Mouse (Mus musculus) heart, adult 8-10 months (tissue): ENCODE measurements at regions not wholly inside any gene's neighbourhood (a gene's known extent, or its start where the extent isn't known, plus 50 kb on each side); places are given as distances from the start of the nearest gene placed in this dataset.
A peak's percentile ranks its signal among the peaks of the same experiment; 100 is the strongest.

Source experiments
- DNase-seq: peaks from one replicate; pipeline ENCODE4 v3.0.0; 2022; ENCODE audit warnings: low spot score

DNA sequence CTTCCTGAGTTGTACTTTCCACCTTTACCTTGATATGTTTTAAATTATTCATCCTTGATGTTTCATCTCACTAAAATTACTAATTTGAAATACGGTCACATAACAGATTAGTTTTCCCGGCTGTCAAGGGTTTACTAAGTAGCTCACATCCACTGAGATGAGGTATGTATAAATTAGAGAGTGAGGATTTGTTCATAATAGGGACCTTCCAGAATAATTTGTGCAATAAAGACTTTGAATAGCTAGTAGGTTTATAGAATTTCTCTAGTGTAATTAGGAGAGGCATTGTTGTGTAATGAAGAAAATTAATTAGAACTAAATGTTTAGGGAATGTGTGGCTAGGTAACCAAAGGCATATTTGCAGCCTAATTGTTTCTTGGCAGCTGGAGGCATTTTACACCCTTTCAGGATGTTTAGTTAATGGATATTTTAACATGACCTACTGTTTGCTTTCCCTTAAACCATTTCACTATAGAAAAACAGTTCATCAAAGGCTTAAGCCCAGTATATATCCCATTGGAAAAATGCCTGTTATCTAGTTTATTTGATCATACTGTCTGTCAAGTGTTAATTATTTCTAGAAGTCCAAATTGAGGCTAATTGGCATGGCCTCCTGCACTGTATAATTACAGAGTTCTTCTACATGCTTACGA, 70.8 kb downstream of the Mat2b start:
- DNase-seq = no peak

DNA sequence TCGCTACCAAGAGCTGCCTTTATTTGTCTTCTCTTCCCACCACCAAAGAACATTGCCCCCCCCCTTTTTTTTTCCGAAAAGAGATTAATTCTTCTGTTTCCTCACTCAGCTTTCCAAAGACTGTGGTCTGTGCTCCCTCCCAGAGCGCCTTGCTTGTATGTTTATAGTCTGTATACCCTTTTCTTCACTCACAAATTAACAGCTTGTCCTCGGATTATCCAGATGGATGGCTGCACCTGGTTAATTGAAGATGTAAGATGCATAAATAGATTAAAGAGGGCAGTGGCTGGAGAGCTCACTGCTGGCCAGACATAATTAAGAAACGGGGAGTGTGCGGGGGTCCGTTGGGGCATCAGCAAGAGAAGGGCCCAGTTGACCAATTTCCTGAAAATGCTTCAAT, 75.0 kb downstream of the Mat2b start:
- DNase-seq = no peak

DNA sequence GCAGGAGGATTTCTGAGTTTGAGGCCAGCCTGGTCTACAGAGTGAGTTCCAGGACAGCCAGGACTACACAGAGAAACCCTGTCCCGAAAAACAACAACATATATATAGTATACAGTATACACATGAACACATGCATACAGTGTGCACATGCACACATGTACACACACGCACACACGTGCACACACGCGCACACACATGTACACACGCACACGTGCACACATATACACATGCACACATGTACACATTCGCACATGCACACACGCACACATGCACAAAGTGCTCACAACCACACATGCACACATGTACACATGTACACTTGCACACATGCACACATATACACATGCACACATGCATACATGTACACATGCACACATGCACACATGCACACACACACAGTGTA, 92.0 kb downstream of the Mat2b start:
- no peak for DNase-seq

DNA sequence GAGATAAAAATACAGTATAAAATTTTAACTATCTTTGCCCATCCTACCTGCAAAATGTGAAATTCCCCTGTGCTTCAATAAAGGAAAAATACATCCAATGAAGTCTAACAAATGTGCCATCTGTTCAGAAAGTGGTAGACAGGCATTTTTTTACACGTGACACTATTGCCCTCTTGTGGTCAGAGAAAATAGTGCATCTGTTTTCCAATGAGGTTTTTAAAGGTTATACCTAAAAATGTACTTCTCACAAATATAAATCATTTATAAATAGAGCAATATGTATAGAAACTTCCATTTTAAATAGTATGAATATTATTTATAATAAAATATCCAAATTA, 93.5 kb downstream of the Mat2b start:
- peak; percentile 33 for DNase-seq

DNA sequence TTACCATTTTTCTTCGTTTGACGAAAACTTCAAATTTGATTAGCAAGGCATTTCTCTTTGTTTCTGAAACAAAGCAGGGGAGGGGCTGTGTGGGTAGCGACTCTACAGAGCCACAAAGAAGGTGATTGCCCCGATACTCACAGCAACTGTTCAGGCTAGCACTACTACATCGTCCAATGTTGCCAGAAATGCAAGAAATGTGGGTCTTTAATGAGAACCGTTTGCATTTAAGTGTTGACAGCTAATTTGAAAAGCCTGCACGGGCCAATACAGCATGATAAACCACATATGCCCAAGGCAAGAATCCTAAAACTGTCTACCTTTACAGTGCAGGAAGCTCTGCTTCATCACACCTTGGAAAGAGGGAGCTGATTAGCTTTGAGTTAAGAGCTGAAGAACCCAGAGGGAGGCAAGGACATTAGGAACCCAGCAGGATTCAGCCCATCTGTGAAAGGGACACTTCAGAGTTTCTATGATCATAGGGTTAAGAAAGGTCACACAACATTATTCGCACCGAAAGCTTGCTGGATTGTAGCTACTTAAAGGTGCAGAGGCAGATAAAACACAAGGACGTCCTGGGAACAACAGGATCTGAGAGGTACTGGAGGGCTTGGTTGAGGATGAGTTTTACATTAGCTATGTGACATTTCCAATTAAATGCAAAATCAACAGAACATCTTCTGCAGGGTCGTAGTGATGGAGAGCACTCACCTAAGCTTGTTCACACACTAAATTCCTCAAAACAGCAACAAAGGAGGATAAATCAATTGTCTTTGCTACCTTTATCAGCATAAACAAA, 94.0 kb downstream of the Mat2b start:
- DNase-seq = no peak

DNA sequence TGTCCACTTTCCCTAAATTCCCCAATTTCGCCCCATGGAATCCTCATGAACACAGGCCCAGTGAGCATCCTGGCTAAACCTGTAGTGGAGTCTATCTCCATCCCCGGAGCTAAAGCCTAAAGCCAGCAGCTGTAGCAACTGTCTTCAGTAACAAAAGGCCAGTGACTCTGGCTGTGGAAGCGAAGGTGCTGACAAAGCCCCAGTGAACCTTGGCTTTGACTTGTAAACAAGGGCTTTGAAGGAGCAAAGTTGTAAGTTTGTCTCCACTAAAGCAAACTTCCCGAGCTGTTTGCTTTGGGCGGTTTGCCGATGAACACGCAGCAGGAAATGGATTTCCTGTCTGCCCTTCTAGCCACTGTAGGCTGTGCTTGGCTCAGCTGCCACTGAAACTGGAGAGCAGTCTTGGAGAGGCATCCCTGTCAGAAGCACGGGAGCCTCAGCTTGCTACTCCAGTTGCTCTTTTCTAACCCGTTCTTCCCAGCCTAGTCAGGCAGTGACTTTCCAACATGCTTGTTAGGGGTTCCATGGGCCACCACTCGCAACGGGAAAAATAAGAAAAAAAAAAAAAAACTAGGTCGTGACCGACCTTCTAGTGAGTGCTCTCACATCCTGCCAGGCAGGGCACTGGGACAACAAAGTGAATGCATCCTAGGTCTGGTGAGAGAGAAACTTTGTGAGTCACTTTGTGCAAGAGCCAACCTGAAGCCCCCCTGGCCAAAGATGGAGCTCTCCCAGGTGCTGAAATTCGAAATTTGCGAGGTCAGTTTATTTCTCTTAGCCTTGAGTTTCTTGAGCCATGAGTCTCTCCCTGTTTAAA, 94.8 kb downstream of the Mat2b start:
- no peak for DNase-seq

DNA sequence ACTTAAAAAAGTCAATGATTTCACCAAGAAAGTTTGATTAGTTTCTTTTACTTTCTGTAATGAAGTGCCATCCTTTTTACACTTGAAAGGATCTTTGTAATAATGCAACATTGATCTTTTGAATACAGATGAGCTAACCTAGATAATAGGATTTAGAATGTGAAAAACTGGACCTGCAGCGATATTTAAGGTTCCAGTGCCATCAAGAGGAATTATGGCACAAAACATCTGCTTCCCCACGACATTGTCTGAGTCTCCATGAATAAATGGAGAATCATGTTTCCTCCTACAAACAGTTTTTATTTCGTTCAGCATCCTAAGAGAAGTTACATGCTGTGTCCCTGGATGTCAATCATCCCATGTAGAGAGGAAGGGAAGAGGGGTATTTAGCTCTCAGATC, 98.7 kb downstream of the Mat2b start:
- DNase-seq = no peak

DNA sequence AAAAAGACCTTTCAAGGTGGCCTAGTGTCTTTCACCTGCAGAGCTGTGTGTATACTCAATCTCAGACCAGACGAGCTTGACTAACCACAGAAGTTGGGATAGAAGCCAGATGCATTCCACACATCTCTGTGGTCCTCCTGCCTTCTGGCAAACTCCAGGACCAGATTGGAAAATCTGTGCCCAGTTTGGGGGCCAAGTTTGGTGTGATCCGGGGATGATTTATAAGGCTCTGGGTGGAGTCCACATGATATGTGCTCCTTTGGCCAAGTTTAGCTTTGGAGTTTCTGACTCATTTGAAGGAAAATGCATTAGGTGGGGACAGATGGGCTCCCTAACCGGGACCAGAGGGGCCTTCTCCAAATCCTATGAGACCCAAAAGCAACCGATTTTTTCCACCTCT, 102.9 kb downstream of the Mat2b start:
- no peak for DNase-seq

DNA sequence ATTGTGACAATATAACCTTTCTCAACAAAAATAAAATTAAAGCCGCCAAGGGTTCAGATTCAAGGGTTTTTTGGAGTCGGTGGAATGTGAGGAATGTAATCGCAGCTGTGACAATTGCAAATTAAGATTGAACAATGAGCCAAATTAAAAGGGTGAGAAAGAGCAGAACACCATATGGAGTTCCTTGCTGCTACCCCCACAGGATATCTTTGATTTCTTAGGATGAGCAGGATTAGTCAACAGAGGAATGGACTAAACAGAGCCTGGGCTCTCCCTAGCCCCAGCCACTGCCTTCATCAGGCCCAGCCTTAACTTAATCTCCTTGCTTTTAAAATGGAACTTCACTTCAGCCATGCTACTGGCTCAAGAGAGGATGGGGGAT, 121.3 kb downstream of the Mat2b start:
- no peak for DNase-seq

DNA sequence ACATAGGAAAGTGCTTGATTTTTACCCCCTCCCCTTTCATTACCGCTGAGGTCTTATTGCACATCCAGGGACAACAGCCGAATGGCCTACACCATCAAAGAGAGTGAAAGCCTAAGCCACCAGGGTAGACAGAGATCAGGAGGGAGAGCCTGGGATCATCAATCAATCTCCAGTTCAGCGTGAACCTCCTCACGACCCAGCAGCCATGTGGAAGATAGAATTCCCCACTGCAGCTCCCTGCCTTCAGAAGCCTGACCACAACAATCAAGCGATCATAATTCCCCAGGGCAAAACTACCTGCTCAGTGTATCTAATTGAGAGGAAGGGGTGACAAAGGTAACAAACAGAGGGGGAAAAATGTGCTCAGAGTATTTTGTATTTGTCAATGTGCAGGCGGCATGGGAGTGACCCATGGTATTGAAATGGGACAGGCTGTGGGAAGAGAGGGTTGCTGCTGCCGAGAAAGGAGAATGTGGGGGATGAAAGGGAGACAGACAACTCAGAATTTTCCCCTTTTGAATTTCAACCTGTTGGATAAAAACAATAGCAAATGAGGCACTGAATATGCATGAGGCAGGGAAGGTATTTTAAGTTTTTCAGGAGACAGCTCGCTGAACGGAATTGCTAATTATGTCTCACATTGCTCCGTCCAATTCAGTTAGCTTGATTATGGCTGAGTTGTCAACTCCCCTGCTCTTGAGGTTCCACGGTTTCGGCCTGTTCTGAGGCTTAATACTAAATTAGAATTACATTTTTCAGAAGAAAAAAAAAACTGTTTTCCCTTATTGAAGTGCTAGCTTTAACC, 121.8 kb downstream of the Mat2b start:
- no peak for DNase-seq

DNA sequence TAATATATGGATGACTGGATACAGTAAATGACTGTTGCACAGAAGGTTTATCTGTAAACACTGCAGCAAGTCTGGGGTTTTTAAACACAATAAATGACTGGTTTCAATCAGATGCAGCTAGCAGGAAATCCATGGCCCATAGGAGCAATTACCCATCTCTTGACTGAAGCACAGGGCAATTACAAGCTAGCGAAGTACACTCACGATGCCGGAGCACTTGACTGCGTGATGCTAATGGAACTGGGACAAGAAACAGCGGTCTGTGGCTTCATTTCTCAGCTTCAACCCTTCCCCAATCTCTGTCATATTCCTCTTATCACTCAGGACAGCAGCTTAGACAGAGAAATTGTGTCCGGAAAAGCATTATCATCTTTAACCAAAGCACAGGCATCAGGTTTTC, 132.1 kb downstream of the Mat2b start:
- no peak for DNase-seq

DNA sequence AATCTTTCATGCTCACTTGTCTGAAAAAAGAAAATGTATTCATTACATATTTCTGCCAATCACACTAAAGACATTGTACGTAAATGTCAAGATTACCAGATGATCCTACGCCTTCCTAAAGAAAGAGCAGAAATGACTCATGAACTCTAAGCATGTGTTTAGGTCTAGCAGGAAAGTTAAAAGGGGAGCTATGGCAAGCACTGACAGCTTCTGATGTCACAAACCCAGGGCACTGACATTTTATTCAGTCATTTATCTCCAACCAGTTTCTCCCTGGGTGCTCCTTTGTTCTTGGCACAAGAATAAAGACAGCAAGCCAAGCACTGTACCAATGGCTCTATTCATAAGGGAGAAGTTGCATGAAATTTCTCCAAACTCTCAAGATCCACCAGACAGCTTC, 133.0 kb downstream of the Mat2b start:
- no peak for DNase-seq

DNA sequence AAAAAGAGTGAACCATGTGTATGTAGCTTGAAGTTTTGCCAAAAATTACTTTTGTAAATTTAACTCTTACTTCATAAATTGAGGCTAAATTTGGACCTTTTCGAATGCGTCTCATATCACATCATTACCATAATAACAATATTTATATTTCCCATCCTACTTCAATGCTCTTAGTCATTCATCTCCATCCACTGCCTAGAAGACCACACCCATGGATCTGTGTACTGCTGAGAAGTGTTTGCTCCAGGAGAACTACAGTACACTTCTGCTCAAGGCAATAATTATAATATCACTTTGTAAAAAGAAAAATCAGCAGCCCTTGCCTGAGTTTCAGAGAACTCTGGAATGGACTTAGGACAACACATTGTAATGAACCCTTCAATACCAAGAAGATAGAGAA, 133.6 kb downstream of the Mat2b start:
- no peak for DNase-seq

DNA sequence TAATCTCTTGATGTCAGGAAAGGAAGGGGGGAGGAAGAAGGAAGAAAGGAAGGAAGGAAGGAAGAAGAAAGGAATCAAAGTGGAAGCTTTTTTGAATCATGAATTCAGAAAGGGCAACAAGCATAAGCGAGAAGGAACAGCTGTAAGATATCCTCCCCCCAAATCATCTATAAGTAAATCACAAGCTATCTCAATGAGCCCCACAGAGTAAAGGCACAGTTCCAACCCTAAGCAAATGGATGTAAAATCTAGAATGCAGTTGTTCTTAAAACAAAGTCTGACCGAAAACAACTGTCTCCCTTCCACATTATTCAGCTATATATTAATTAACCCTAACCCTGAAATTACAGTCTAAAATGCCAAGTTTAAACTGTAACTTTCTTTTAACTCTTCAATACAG, 136.5 kb downstream of the Mat2b start:
- DNase-seq = no peak

DNA sequence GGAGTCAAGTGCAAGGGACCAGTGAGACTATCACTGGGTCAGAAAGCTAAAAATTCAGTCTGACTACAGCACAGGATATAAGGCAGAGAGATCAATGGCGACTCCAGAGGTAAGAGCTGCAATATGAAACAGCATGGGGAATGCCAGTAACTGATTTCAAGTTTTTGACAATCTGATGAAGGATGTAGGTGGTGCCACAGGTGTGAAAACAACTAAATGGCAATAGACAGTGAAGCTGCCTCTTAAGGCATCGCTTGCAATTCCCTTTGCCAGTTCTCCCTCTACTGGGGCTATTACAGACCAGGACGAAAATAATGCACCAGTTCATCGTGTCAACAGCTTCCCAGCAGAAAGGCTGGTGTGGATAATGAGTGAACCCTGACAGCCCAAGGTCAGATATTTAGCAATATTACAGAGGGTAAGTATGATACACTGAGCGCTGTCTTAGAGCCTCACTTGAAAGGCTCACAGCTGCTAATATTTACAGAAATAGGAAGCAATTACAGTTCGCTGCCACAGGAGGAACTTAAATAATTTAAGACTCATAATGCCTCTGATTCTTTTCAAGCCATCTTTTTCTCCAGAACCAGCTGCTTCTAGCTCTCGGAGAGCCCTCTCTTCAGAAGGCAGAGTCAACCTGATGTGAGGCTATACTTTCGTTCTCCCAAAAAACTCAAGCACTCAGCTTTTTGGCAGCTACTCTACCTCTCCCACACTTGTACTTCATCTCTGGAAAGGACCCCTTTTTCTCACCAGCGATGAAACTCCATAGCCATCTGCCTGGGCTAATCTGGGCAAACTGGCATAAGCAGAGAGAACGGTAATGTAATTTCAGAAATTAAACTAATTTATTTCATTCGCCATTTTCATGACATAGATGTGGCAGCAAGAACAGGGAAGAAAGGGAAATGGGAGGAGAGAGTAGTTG, 139.9 kb downstream of the Mat2b start:
- no peak for DNase-seq

DNA sequence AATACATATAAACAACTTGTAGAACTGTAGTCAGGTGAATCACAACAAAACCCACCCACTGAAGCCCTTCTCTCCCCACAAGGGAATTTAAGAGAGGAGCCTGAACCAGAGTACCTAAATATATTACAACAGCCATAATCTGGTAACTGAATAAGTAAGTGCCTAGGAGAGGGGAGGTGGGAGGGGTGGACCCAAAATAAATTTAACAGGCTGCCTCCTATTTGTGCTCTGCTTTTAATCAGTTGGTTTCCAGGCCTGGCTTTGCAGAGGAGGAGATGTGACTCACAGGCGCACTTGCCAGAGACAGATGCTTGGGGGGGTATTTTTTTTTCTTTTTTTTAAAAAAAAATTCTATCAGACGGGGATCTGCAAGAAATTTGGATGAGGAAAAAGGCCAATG, 142.9 kb downstream of the Mat2b start:
- DNase-seq = no peak

DNA sequence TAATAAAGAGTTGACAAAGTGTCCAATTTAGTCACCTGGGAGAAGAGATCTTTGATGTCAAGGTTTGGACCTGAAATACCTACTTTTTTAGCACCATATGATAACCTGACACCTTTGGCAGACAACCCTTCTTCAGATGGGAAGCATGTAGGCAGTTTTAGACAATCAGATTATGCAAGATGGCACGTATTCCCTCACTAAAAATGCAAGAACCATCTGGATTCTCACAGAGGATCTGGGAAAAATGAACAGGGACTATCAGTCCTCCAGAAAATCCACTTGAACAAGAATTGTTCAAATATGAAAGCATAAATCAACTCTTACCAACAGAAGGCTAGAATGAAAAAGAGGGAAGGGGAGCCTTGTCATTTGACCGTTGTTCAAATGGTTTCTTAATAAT, 148.4 kb downstream of the Mat2b start:
- DNase-seq = no peak

DNA sequence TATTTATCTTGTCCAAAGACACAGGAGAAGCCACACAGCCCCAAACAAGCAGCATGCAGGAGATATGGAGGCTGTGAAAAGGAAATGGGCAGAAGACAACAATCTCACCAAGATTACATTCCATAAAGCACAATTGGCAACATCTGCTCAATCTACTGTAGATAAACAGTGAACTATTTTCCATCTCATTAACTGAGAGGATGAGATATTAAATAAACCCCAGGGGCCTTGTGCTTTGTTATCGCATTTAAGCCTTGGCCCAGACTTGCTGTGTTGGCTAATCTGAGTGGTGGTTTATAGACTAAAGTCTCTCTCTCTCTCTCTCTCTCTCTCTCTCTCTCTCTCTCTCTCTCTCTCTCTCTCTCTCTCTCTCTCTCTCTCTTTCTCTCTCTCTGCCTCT, 149.5 kb downstream of the Mat2b start:
- DNase-seq = no peak

DNA sequence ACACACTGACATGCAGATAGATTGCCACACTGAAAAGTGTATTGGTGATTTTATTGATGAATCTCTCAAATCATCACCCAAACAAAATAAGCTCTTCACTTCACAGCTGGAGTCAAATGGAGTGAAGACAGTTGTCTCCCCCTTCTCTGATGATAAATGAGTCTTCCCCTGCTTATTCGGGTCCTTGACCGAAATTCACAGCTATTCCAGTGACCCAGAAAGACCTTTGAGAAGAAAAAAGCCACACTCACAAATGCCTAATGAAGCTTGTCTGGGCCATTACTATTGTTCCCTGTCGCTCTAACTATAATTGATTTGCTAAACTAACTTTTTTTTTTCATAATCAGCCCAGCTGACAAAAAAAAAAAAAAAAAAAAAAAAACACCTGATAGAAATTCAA, 154.8 kb downstream of the Mat2b start:
- no peak for DNase-seq

DNA sequence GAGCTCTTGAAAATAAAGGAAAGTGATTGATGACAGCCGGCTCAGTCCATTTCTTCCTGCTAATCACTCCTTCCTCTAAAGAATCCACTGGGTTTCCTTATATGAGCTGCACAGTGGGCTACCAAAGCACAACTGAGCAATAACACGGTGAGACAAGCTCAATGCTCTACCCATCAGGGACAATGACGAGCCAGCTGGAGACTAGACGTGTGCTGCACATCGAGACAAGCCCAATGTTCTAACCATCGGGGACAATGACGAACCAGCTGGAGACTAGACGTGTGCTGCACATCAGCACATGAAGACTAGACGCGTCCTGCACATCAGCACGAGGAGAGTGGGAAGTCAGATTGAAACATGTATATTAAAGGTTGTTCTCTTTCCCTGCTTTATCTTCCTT, 155.2 kb downstream of the Mat2b start:
- no peak for DNase-seq

DNA sequence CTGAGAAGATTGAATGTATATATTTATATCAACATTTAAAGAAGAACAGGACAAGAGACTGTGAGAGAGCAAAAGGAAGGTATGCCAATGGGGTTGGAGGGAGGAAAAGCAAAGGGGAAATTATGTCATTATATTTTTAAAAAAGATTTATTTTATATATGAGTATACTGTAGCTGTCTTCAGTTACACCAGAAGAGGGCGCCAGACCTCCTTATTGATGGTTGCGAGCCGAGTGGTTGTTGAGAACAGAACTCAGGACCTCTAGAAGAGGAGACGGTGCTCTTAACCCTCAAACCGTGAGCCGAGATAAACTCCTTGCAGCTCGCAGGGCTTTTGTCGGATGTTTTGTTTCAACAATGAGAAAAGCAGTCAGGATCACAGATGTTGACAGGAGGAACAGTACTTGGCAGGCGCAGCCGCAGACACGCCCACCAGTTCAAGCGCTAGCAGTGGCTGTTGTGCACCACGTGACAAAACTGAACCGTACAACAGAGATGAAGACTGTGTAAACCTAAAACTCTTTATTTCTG, 158.7 kb downstream of the Mat2b start:
- DNase-seq = no peak
